Mouse (Mus musculus): ENCODE data around the gene Igf2r.

GRCm38 (mm10) chr17:12804584-12805445 is 35.4 kb upstream of the Igf2r start:
- TF ChIP-seq CTCF (IDR thresholded peaks at IDR 0.05; ENCODE audit: control insufficient read depth, insufficient read depth, insufficient replicate concordance, low read depth, low read length), result no peak
- TF ChIP-seq POLR2A (IDR thresholded peaks at IDR 0.05; ENCODE audit: control insufficient read depth, low read depth, low read length), result no peak

Measured in testis, adult 2 months (tissue).